Mouse (Mus musculus) midbrain, embryonic 16.5 days (tissue): Measurements from ENCODE around the gene Mars2. TPM values are rescaled to one million over a fixed set of nuclear protein-coding genes. Genes with fewer than 3 reads are reported as not detected.

Experiments
- ATAC-seq: fragments of 200-750 bp; cut with Nextera tagmentation; 2 replicates; pipeline ENCODE4 v1.8.0; 2017; ENCODE audit warnings: moderate TSS enrichment
- H3K27ac ChIP-seq: fragments of 300-500 bp; sonication (generic); 2 replicates; pipeline ENCODE4 v1.5.1; 2014; ENCODE audit warnings: mild to moderate bottlenecking, low read length, mixed read lengths
- H3K27me3 ChIP-seq: fragments of 300-500 bp; sonication (generic); 2 replicates; pipeline ENCODE4 v1.6.1; 2014; ENCODE audit warnings: low read depth, low read length, mixed read lengths; ENCODE audit not compliant: control insufficient read depth, insufficient read depth
- H3K36me3 ChIP-seq: fragments of 300-500 bp; sonication (generic); 2 replicates; pipeline ENCODE4 v1.6.1; 2014; ENCODE audit warnings: mild to moderate bottlenecking, low read length, moderate library complexity, mixed read lengths; ENCODE audit not compliant: control insufficient read depth, insufficient read depth
- H3K4me1 ChIP-seq: fragments of 300-500 bp; sonication (generic); 2 replicates; pipeline ENCODE4 v1.6.1; 2014; ENCODE audit warnings: mild to moderate bottlenecking, low read length, mixed read lengths; ENCODE audit not compliant: control insufficient read depth, insufficient read depth
- H3K4me2 ChIP-seq: fragments of 300-500 bp; sonication (generic); 2 replicates; pipeline ENCODE4 v1.6.1; 2014; ENCODE audit warnings: mild to moderate bottlenecking, low read length, mixed read lengths
- H3K4me3 ChIP-seq: fragments of 300-500 bp; sonication (generic); 2 replicates; pipeline ENCODE4 v1.5.1; 2014; ENCODE audit warnings: low read depth, mild to moderate bottlenecking, low read length, moderate library complexity, mixed read lengths
- H3K9ac ChIP-seq: fragments of 300-500 bp; sonication (generic); 2 replicates; pipeline ENCODE4 v1.6.1; 2014; ENCODE audit warnings: low read depth, low read length, mixed read lengths
- H3K9me3 ChIP-seq: fragments of 300-500 bp; sonication (generic); replicated peaks from 2 replicates; pipeline ENCODE4 v1.6.1; 2014; ENCODE audit warnings: mild to moderate bottlenecking, low read length, mixed read lengths; ENCODE audit not compliant: control insufficient read depth, poor library complexity, severe bottlenecking
- WGBS: fragments of 180-500 bp; shearing (Covaris S2); extraction: QIAGEN DNeasy Blood & Tissue Kit; methylation state at CpG from one replicate; pipeline ENCODE4 v1.1.7; 2014; 5-methylcytosine and 5-hydroxymethylcytosine counted together
- polyA plus RNA-seq: library from polyadenylated mRNA; unstranded; fragments of >200 nt; fragmentation: Nextera tagmentation; extraction: Ambion mirVana; gene quantifications from 2 replicates; pipeline ENCODE4 v1.2.1, GENCODE M21; 2015

The Mars2 gene
- polyA plus RNA-seq, 1 experiment from 2014 or later: 3.7 TPM

- no peak for ATAC-seq
- no peak overlapping the region for H3K9ac ChIP-seq
- no peak overlapping the region for H3K27ac ChIP-seq
- H3K4me1 ChIP-seq: peaks cover 4% of the 10 kb centered on the region
- no peaks in the 10 kb centered on the region for H3K9me3 ChIP-seq
- 91% methylated on average over 8 of the region's 8 CpGs for WGBS
- H3K4me3 ChIP-seq: no peak overlapping the region
- H3K36me3 ChIP-seq: no peaks in the 10 kb centered on the region
- no peak overlapping the region for H3K4me2 ChIP-seq
- no peaks in the 10 kb centered on the region for H3K27me3 ChIP-seq
These were observed 8.6 kb upstream of the Mars2 start for GRCm38 (mm10) chr1:55228256-55228884.

- H3K27ac ChIP-seq: no peak overlapping the region
- 53% methylated on average over 16 of the region's 16 CpGs for WGBS
These were observed 2.0 kb upstream of the Mars2 start for GRCm38 (mm10) chr1:55234910-55235520.

GRCm38 (mm10) chr1:55236487-55236886 is 490 bp upstream of the Mars2 start:
- Histone ChIP-seq H3K27ac (no peak overlapping the region), H3K4me3 (peak overlapping the region; percentile 90), H3K9ac (no peak overlapping the region), H3K27me3 (no peaks in the 10 kb centered on the region), H3K36me3 (no peaks in the 10 kb centered on the region), H3K4me1 (peaks cover 34% of the 10 kb centered on the region), H3K4me2 (peak overlapping the region; percentile 76), H3K9me3 (no peaks in the 10 kb centered on the region)
- 40% methylated on average over 5 of the region's 5 CpGs for WGBS
- ATAC-seq: no peak

More at GRCm38 (mm10) chr1:55234910-55235520, 2.0 kb upstream of the Mars2 start:
- H3K9me3 ChIP-seq: no peaks in the 10 kb centered on the region
- ATAC-seq: no peak
- H3K4me2 ChIP-seq: no peak overlapping the region
- peaks cover 19% of the 10 kb centered on the region for H3K4me1 ChIP-seq
- H3K9ac ChIP-seq: no peak overlapping the region
- H3K36me3 ChIP-seq: no peaks in the 10 kb centered on the region
- H3K27me3 ChIP-seq: no peaks in the 10 kb centered on the region
- H3K4me3 ChIP-seq: no peak overlapping the region

GRCm38 (mm10) chr1:55237643-55238161 is 725 bp downstream of the Mars2 start:
- Histone ChIP-seq H3K9me3 (no peaks in the 10 kb centered on the region), H3K4me1 (peaks cover 39% of the 10 kb centered on the region), H3K36me3 (no peaks in the 10 kb centered on the region), H3K4me3 (peak overlapping the region; percentile 90), H3K4me2 (peak overlapping the region; percentile 99), H3K9ac (peak overlapping the region; percentile 88), H3K27ac (peak overlapping the region; percentile 86), H3K27me3 (no peaks in the 10 kb centered on the region)
- WGBS: under 1% methylated on average over 23 of the region's 23 CpGs
- ATAC-seq: peak; percentile 26

- Histone ChIP-seq H3K4me1 (peaks cover 39% of the 10 kb centered on the region), H3K9ac (peak overlapping the region; percentile 88), H3K27me3 (no peaks in the 10 kb centered on the region), H3K4me3 (peak overlapping the region; percentile 90), H3K9me3 (no peaks in the 10 kb centered on the region), H3K36me3 (no peaks in the 10 kb centered on the region), H3K4me2 (peak overlapping the region; percentile 99), H3K27ac (no peak overlapping the region)
- no peak for ATAC-seq
- 21% methylated on average over 13 of the region's 13 CpGs for WGBS
These were observed 1.5 kb downstream of the Mars2 start for GRCm38 (mm10) chr1:55238496-55238895.

GRCm38 (mm10) chr1:55239237-55239636 is 2.3 kb downstream of the Mars2 start:
- no peak for ATAC-seq
- no peaks in the 10 kb centered on the region for H3K36me3 ChIP-seq
- H3K27me3 ChIP-seq: no peaks in the 10 kb centered on the region
- H3K4me3 ChIP-seq: peak overlapping the region; percentile 90
- H3K4me1 ChIP-seq: peaks cover 39% of the 10 kb centered on the region
- H3K9me3 ChIP-seq: no peaks in the 10 kb centered on the region
- H3K9ac ChIP-seq: no peak overlapping the region
- WGBS: 0% methylated on average over 1 of the region's 1 CpGs
- peak overlapping the region; percentile 99 for H3K4me2 ChIP-seq
- H3K27ac ChIP-seq: no peak overlapping the region

GRCm38 (mm10) chr1:55246374-55246773 is 9.4 kb downstream of the Mars2 start:
- Histone ChIP-seq H3K36me3 (no peaks in the 10 kb centered on the region), H3K9ac (no peak overlapping the region), H3K9me3 (no peaks in the 10 kb centered on the region), H3K4me3 (no peak overlapping the region), H3K27me3 (no peaks in the 10 kb centered on the region), H3K27ac (no peak overlapping the region), H3K4me2 (no peak overlapping the region), H3K4me1 (peaks cover 7% of the 10 kb centered on the region)
- no peak for ATAC-seq
- 89% methylated on average over 2 of the region's 2 CpGs for WGBS

- Histone ChIP-seq H3K27ac (no peak overlapping the region), H3K4me3 (no peak overlapping the region), H3K9me3 (no peaks in the 10 kb centered on the region), H3K36me3 (no peaks in the 10 kb centered on the region), H3K4me2 (no peak overlapping the region), H3K9ac (no peak overlapping the region), H3K27me3 (no peaks in the 10 kb centered on the region), H3K4me1 (no peaks in the 10 kb centered on the region)
- 65% methylated on average over 2 of the region's 2 CpGs for WGBS
- no peak for ATAC-seq
These were observed 27.4 kb downstream of the Mars2 start for GRCm38 (mm10) chr1:55264385-55264784.

GRCm38 (mm10) chr1:55265447-55265846 is 28.5 kb downstream of the Mars2 start:
- no peak for ATAC-seq

More at GRCm38 (mm10) chr1:55265447-55265846, 28.5 kb downstream of the Mars2 start:
- Histone ChIP-seq H3K4me2 (no peak overlapping the region), H3K9ac (no peak overlapping the region), H3K27ac (no peak overlapping the region), H3K4me3 (no peak overlapping the region), H3K36me3 (no peaks in the 10 kb centered on the region), H3K9me3 (no peaks in the 10 kb centered on the region), H3K4me1 (no peaks in the 10 kb centered on the region), H3K27me3 (no peaks in the 10 kb centered on the region)
- 81% methylated on average over 2 of the region's 2 CpGs for WGBS
